Mouse (Mus musculus): ENCODE measurements around the gene Zdbf2.

GRCm38 (mm10) chr1:63259916-63260741, 12.9 kb upstream of the Zdbf2 start:
- no peak for TF ChIP-seq GATA1 (IDR thresholded peaks at IDR 0.05; ENCODE audit: borderline replicate concordance, low read length)
- no peak for TF ChIP-seq FLI1 (IDR thresholded peaks at IDR 0.05; ENCODE audit: low read length)
